In the genomic region with DNA sequence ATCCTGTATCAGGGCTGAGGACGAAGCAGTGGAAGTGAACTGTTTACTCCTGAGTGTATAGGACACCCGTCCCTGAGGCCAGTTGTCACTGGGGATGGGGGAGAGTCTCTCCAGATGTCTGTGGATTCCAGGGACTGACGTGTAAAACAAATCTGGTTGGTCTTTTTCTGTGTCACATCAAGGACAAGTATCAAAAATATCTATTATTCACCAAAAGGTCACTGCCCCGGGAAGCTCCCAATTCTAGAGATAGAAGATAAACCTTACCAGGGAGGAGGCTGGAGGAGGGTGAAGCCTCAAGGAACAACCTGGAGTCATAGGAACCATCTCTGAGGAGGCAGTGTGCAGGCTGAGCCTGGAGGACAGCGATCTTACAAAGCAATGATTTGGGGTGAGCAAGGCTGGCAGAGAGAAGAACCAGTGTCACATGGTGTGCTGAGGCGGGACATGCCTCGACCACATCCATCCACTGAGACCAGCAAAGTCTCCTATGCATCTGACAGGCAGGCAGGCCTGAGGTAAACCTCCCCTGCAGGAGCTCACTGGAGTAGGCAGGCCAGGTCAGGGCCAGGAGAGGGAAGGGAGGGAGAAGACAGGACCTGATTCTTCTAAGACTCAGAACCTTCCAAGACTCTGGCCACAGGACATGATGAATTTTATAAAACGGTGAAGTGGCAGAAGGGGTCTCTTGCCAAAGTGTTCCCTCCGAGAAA, we compare ENCODE assay signal across 16 mouse cellular contexts. TPM values are rescaled to one million over a fixed set of nuclear protein-coding genes. Genes with fewer than 3 reads are reported as not detected.
DNase-seq lines count a peak whose midpoint lies in the region; ATAC-seq and TF ChIP-seq lines count a peak whose summit lies in the region.
"Had no signal": no experiment of that assay in that cellular context is flagged by ENCODE, and none has a peak within 500 bp of the region (broad histone marks: within the 10 kb centered on the region; RNA-seq: fewer than 3 reads in every experiment).

No protein-coding gene starts in this region.

- no peak for TF ChIP-seq CTCF in hindbrain, postnatal 0 days (IDR thresholded peaks at IDR 0.05; ENCODE audit: low read depth)

- WGBS in forebrain, embryonic 10.5 days, result 74% methylated on average over 9 of the region's 9 CpGs
- 68% methylated on average over 9 of the region's 9 CpGs for WGBS in forebrain, embryonic 13.5 days
- WGBS in hindbrain, postnatal 0 days, result 56% methylated on average over 9 of the region's 9 CpGs
- WGBS in neural tube, embryonic 13.5 days, result 70% methylated on average over 9 of the region's 9 CpGs

- no peak for ATAC-seq in forebrain, embryonic 13.5 days
- no peak for ATAC-seq in megakaryocyte, adult 5-6 weeks (ENCODE audit: poor library complexity, severe bottlenecking)
- ATAC-seq in hindbrain, postnatal 0 days, result peak; percentile 61; the same call in 1 of the 2 replicates
- ATAC-seq in neural tube, embryonic 13.5 days (ENCODE audit: low read depth), result no peak

- H3K4me2 ChIP-seq in forebrain, embryonic 13.5 days, result no peak overlapping the region
- no peak overlapping the region for H3K4me2 ChIP-seq in hindbrain, postnatal 0 days (ENCODE audit: low read depth, low read length)
- H3K4me2 ChIP-seq in neural tube, embryonic 13.5 days, result no peak overlapping the region
- H3K4me2 ChIP-seq: liver, embryonic 15.5 days had no signal

- no peaks in the 10 kb centered on the region for H3K9me3 ChIP-seq in forebrain, embryonic 10.5 days
- no peaks in the 10 kb centered on the region for H3K9me3 ChIP-seq in forebrain, embryonic 13.5 days (replicated peaks)
- H3K9me3 ChIP-seq in megakaryocyte, embryonic 14.5 days, result no peaks in the 10 kb centered on the region
- H3K9me3 ChIP-seq in hindbrain, postnatal 0 days (ENCODE audit: low read length), result no peaks in the 10 kb centered on the region
- H3K9me3 ChIP-seq in neural tube, embryonic 13.5 days, result no peaks in the 10 kb centered on the region
- H3K9me3 ChIP-seq: liver, embryonic 15.5 days had no signal

- H3K9ac ChIP-seq in forebrain, embryonic 13.5 days, result no peak overlapping the region
- H3K9ac ChIP-seq in hindbrain, postnatal 0 days (replicated peaks; ENCODE audit: low read length), result no peak overlapping the region
- H3K9ac ChIP-seq in neural tube, embryonic 13.5 days, result no peak overlapping the region
- H3K9ac ChIP-seq: liver, embryonic 15.5 days had no signal

- DNase-seq in forebrain, embryonic 10.5 days (ENCODE audit: extremely low spot score, low spot score), result no peak
- DNase-seq in hindbrain, postnatal 0 days (ENCODE audit: low spot score), result no peak
- DNase-seq in ovary, postnatal 10 days (ENCODE audit: low spot score), result no peak
- no peak for DNase-seq in cerebellum, postnatal 10 days
- DNase-seq: B cell, adult 2 months; cerebellum, adult 9-10 months; gastrocnemius, postnatal 25 days; kidney, adult 18-20 months; lung, postnatal 4 days; thymus, postnatal 25 days had no signal

- H3K4me1 ChIP-seq in forebrain, embryonic 10.5 days, result peaks cover 39% of the 10 kb centered on the region
- peaks cover 13% of the 10 kb centered on the region for H3K4me1 ChIP-seq in forebrain, embryonic 13.5 days
- peaks cover 37% of the 10 kb centered on the region for H3K4me1 ChIP-seq in megakaryocyte, embryonic 14.5 days
- peaks cover 16% of the 10 kb centered on the region for H3K4me1 ChIP-seq in hindbrain, postnatal 0 days (ENCODE audit: insufficient read depth, low read length)
- H3K4me1 ChIP-seq in neural tube, embryonic 13.5 days (replicated peaks), result peaks cover 22% of the 10 kb centered on the region

- H3K36me3 ChIP-seq in forebrain, embryonic 10.5 days (replicated peaks), result no peaks in the 10 kb centered on the region
- H3K36me3 ChIP-seq in forebrain, embryonic 13.5 days (ENCODE audit: poor library complexity, severe bottlenecking), result no peaks in the 10 kb centered on the region
- no peaks in the 10 kb centered on the region for H3K36me3 ChIP-seq in megakaryocyte, embryonic 14.5 days (replicated peaks; ENCODE audit: low read length)
- no peaks in the 10 kb centered on the region for H3K36me3 ChIP-seq in hindbrain, postnatal 0 days (ENCODE audit: insufficient read depth, low read length)
- no peaks in the 10 kb centered on the region for H3K36me3 ChIP-seq in neural tube, embryonic 13.5 days
- H3K36me3 ChIP-seq: liver, embryonic 15.5 days had no signal

- peak overlapping the region; percentile 21 for H3K27ac ChIP-seq in forebrain, embryonic 10.5 days
- H3K27ac ChIP-seq in forebrain, embryonic 13.5 days, result no peak overlapping the region
- 0 out of 2 replicates have a peak overlapping the region, but pooled peaks have one; percentile 20 for H3K27ac ChIP-seq in hindbrain, postnatal 0 days
- peak overlapping the region; percentile 39; the same call in 1 of the 2 replicates for H3K27ac ChIP-seq in neural tube, embryonic 13.5 days (replicated peaks)
- H3K27ac ChIP-seq: liver, embryonic 15.5 days had no signal

- H3K27me3 ChIP-seq in forebrain, embryonic 10.5 days (ENCODE audit: poor library complexity, severe bottlenecking), result no peaks in the 10 kb centered on the region
- H3K27me3 ChIP-seq in forebrain, embryonic 13.5 days, result no peaks in the 10 kb centered on the region
- peaks cover 44% of the 10 kb centered on the region for H3K27me3 ChIP-seq in megakaryocyte, embryonic 14.5 days (replicated peaks)
- no peaks in the 10 kb centered on the region for H3K27me3 ChIP-seq in hindbrain, postnatal 0 days (ENCODE audit: insufficient read depth, low read length)
- H3K27me3 ChIP-seq in neural tube, embryonic 13.5 days, result no peaks in the 10 kb centered on the region
- H3K27me3 ChIP-seq: liver, embryonic 15.5 days had no signal

- no peak overlapping the region for H3K4me3 ChIP-seq in forebrain, embryonic 10.5 days
- H3K4me3 ChIP-seq in forebrain, embryonic 13.5 days, result no peak overlapping the region
- peak overlapping the region; percentile 20 for H3K4me3 ChIP-seq in megakaryocyte, embryonic 14.5 days (replicated peaks)
- H3K4me3 ChIP-seq in hindbrain, postnatal 0 days (ENCODE audit: low read length), result no peak overlapping the region
- no peak overlapping the region for H3K4me3 ChIP-seq in neural tube, embryonic 13.5 days
- H3K4me3 ChIP-seq: liver, embryonic 15.5 days had no signal

RNA-seq across cellular contexts. Expression of a gene that starts 11.6 kb away (rescaled TPM):
- polyA plus RNA-seq in forebrain, embryonic 10.5 days (2016; fragmentation: Nextera tagmentation; extraction: Ambion mirVana), result 42.7 and 46.4 TPM in 2 replicates
- polyA plus RNA-seq in forebrain, embryonic 13.5 days (2015; fragmentation: Nextera tagmentation; extraction: Ambion mirVana), result 17.7 and 21.6 TPM in 2 replicates
- polyA plus RNA-seq in megakaryocyte, embryonic 14.5 days (2012; ENCODE audit: insufficient read depth, low replicate concordance), result 3.5 and 6.6 TPM in 2 replicates
- 26.7 and 37.1 TPM in 2 replicates for total RNA-seq in megakaryocyte, adult 5-6 weeks (2015)
- 15.7 and 23.1 TPM in 2 replicates for total RNA-seq in megakaryocyte, adult 5-6 weeks (2017)
- total RNA-seq in hindbrain, postnatal 0 days (2014; rRNA removed), result 9.3 and 9.8 TPM in 2 replicates
- polyA plus RNA-seq in hindbrain, postnatal 0 days (2015; fragmentation: Nextera tagmentation; extraction: Ambion mirVana), result 9.2 and 10.8 TPM in 2 replicates
- 8.0 and 8.4 TPM in 2 replicates for polyA plus RNA-seq in neural tube, embryonic 13.5 days (2015; fragmentation: Nextera tagmentation; extraction: Ambion mirVana)

RNA-seq across cellular contexts. Expression of a gene that starts 20.8 kb away (rescaled TPM):
- 74.2 and 75.2 TPM in 2 replicates for polyA plus RNA-seq in forebrain, embryonic 10.5 days (2016; fragmentation: Nextera tagmentation; extraction: Ambion mirVana)
- polyA plus RNA-seq in forebrain, embryonic 13.5 days (2015; fragmentation: Nextera tagmentation; extraction: Ambion mirVana), result 86.8 and 87.7 TPM in 2 replicates
- polyA plus RNA-seq in megakaryocyte, embryonic 14.5 days (2012; ENCODE audit: insufficient read depth, low replicate concordance), result 13.1 and 14.8 TPM in 2 replicates
- 84.6 and 91.1 TPM in 2 replicates for total RNA-seq in megakaryocyte, adult 5-6 weeks (2015)
- total RNA-seq in megakaryocyte, adult 5-6 weeks (2017), result 110 and 116 TPM in 2 replicates
- total RNA-seq in hindbrain, postnatal 0 days (2014; rRNA removed), result 80.9 and 92.7 TPM in 2 replicates
- polyA plus RNA-seq in hindbrain, postnatal 0 days (2015; fragmentation: Nextera tagmentation; extraction: Ambion mirVana), result 80.4 and 92.3 TPM in 2 replicates
- polyA plus RNA-seq in neural tube, embryonic 13.5 days (2015; fragmentation: Nextera tagmentation; extraction: Ambion mirVana), result 96.8 and 101 TPM in 2 replicates

RNA-seq across cellular contexts. Expression of a gene that starts 46.8 kb away (rescaled TPM):
- polyA plus RNA-seq in forebrain, embryonic 10.5 days (2016; fragmentation: Nextera tagmentation; extraction: Ambion mirVana), result 0.04 TPM in 1 of 2 replicates, not detected in the other
- not detected in 2 replicates for polyA plus RNA-seq in forebrain, embryonic 13.5 days (2015; fragmentation: Nextera tagmentation; extraction: Ambion mirVana)
- polyA plus RNA-seq in megakaryocyte, embryonic 14.5 days (2012; ENCODE audit: insufficient read depth, low replicate concordance), result 0.63 and 2.3 TPM in 2 replicates
- total RNA-seq in megakaryocyte, adult 5-6 weeks (2015), result 47.5 and 51.3 TPM in 2 replicates
- total RNA-seq in megakaryocyte, adult 5-6 weeks (2017), result 7.4 and 10.9 TPM in 2 replicates
- 0.36 and 0.37 TPM in 2 replicates for total RNA-seq in hindbrain, postnatal 0 days (2014; rRNA removed)
- polyA plus RNA-seq in hindbrain, postnatal 0 days (2015; fragmentation: Nextera tagmentation; extraction: Ambion mirVana), result 0.09 and 0.11 TPM in 2 replicates
- not detected in 2 replicates for polyA plus RNA-seq in neural tube, embryonic 13.5 days (2015; fragmentation: Nextera tagmentation; extraction: Ambion mirVana)
- polyA plus RNA-seq: embryonic facial prominence, embryonic 11.5 days had no signal
